Mouse (Mus musculus): ENCODE results near the gene Srek1. TPM values are rescaled to one million over a fixed set of nuclear protein-coding genes. Genes with fewer than 3 reads are reported as not detected.
A peak's percentile ranks its signal among the peaks of the same experiment; 100 is the strongest.

Srek1 gene
- total and polyA plus RNA-seq, 3 experiments: 31.0 to 68.5 TPM; not detected in 1

DNA sequence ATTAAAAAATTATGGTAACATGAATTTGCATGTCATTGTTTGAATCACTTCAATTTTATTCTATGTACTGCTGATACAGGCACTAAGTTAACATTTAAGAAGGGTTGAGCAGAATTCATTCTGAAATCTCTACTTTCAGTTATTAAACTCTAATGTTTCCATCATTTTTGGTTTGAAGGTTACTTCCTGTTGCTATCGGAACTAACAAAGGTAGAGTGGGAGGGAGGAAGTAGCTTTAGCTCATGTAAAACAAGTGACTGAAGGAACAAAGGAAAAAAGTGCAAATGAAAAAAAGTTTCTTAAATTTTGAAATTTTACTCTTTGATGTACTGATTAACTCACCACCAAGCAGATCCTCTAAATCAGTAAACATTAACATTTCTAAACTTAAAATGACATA lies 47.9 kb upstream of the Srek1 start:
- Histone ChIP-seq H3K36me3 (ENCODE audit: control insufficient read depth in 1 of 2, insufficient read depth in 2 of 2, low read length in 2 of 2) (peaks cover 2 to 10% of the 10 kb centered on the region in 2 experiments), H3K27ac (ENCODE audit: control insufficient read depth, low read depth, low read length) (no peak overlapping the region), H3K4me1 (ENCODE audit: control insufficient read depth in 1 of 2, insufficient read depth in 2 of 2, low read length in 2 of 2) (peaks cover 6 to 11% of the 10 kb centered on the region in 2 experiments; a peak in 3 of 4 replicates), H3K9me3 (replicated peaks; ENCODE audit: insufficient read depth, low read length) (no peaks in the 10 kb centered on the region), H3K79me2 (ENCODE audit: control insufficient read depth, insufficient read depth, low read length, poor library complexity) (no peaks in the 10 kb centered on the region), H3K9ac (ENCODE audit: control insufficient read depth, low read depth, low read length, poor library complexity, severe bottlenecking) (no peak overlapping the region), H3K27me3 (ENCODE audit: control insufficient read depth in 1 of 2, insufficient read depth in 2 of 2, low read length in 2 of 2) (no peaks in the 10 kb centered on the region), H3K4me3 (ENCODE audit: control insufficient read depth in 1 of 2, insufficient read depth in 1 of 2, low read depth in 2 of 2, low read length in 2 of 2) (no peak overlapping the region)
- TF ChIP-seq TAL1 (IDR thresholded peaks at IDR 0.05; ENCODE audit: low read length) (no peak), E2F4 (IDR thresholded peaks at IDR 0.05; ENCODE audit: borderline replicate concordance, low read depth, low read length) (no peak), ZC3H11A (IDR thresholded peaks at IDR 0.05; ENCODE audit: low read depth, low read length) (no peak), POLR2AphosphoS5 (IDR thresholded peaks at IDR 0.05; ENCODE audit: borderline replicate concordance, low read depth, low read length) (no peak), USF2 (IDR thresholded peaks at IDR 0.05; ENCODE audit: borderline replicate concordance in 1 of 2, insufficient read depth in 1 of 2, low read depth in 1 of 2, low read length in 2 of 2) (no peak), HCFC1 (IDR thresholded peaks at IDR 0.05; ENCODE audit: low read depth, low read length) (no peak), CTCF (IDR thresholded peaks at IDR 0.05 in 2 of 3, conservative IDR thresholded peaks at IDR 0.05 in 1 of 3; ENCODE audit: control insufficient read depth in 1 of 3, insufficient read depth in 1 of 3, low read depth in 2 of 3, low read length in 3 of 3, poor library complexity in 1 of 3, severe bottlenecking in 1 of 3) (no peak), ZMIZ1 (IDR thresholded peaks at IDR 0.05; ENCODE audit: low read depth, low read length) (no peak), GABPA (IDR thresholded peaks at IDR 0.05; ENCODE audit: low read depth, low read length) (no peak), MAZ (IDR thresholded peaks at IDR 0.05; ENCODE audit: low read depth, low read length) (no peak), JUND (IDR thresholded peaks at IDR 0.05; ENCODE audit: low read depth, low read length) (no peak), RCOR1 (IDR thresholded peaks at IDR 0.05; ENCODE audit: low read depth, low read length) (no peak), NELFE (IDR thresholded peaks at IDR 0.05; ENCODE audit: low read depth, low read length) (no peak), CHD2 (IDR thresholded peaks at IDR 0.05; ENCODE audit: low read length) (no peak), CHD1 (IDR thresholded peaks at IDR 0.05; ENCODE audit: low read depth, low read length) (no peak), POLR2A (IDR thresholded peaks at IDR 0.05; ENCODE audit: control insufficient read depth in 1 of 2, insufficient read depth in 1 of 2, low read depth in 1 of 2, low read length in 2 of 2, poor library complexity in 1 of 2) (no peak), ZKSCAN1 (IDR thresholded peaks at IDR 0.05; ENCODE audit: low read depth, low read length) (no peak), MAX (IDR thresholded peaks at IDR 0.05; ENCODE audit: low read length) (no peak), POLR2AphosphoS2 (IDR thresholded peaks at IDR 0.05; ENCODE audit: low read length) (no peak), SIN3A (IDR thresholded peaks at IDR 0.05; ENCODE audit: low read length) (no peak)
- no peak for DNase-seq (ENCODE audit: low read depth, low spot score)

DNA sequence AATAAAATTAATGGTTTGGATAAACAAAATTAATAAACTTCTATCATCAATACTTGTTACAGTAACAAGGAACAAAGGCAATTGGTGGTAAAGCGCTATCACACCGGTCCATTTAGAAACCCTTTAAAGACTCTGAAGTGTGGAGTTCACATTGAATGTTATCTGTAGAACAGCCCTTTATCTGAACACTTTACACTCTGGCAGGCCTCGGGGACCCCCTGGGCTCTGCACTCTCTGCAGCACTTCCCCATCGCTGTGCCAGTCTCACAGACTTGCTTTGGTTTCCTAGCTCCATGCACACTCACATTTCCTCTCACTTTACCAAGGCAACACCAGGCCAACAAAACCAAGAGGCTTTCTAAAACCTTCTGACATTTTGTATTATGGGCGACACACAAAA lies 45.0 kb upstream of the Srek1 start:
- DNase-seq (ENCODE audit: low read depth, low spot score): peak; percentile 75
- no peak overlapping the region for H3K27ac ChIP-seq (ENCODE audit: control insufficient read depth, low read depth, low read length)
- peaks cover 0 to 8% of the 10 kb centered on the region in 2 experiments; a peak in 3 of 4 replicates for H3K36me3 ChIP-seq (ENCODE audit: control insufficient read depth in 1 of 2, insufficient read depth in 2 of 2, low read length in 2 of 2)
- peaks cover 0 to 2% of the 10 kb centered on the region in 2 experiments; a peak in 1 of 4 replicates for H3K4me1 ChIP-seq (ENCODE audit: control insufficient read depth in 1 of 2, insufficient read depth in 2 of 2, low read length in 2 of 2)
- no peaks in the 10 kb centered on the region for H3K9me3 ChIP-seq (replicated peaks; ENCODE audit: insufficient read depth, low read length)
- no peak overlapping the region for H3K4me3 ChIP-seq (ENCODE audit: control insufficient read depth in 1 of 2, insufficient read depth in 1 of 2, low read depth in 2 of 2, low read length in 2 of 2)
- H3K9ac ChIP-seq (ENCODE audit: control insufficient read depth, low read depth, low read length, poor library complexity, severe bottlenecking): no peak overlapping the region
- no peaks in the 10 kb centered on the region for H3K79me2 ChIP-seq (ENCODE audit: control insufficient read depth, insufficient read depth, low read length, poor library complexity)
- H3K27me3 ChIP-seq (ENCODE audit: control insufficient read depth in 1 of 2, insufficient read depth in 2 of 2, low read length in 2 of 2): no peaks in the 10 kb centered on the region
- no peak for TF ChIP-seq ZKSCAN1 (IDR thresholded peaks at IDR 0.05; ENCODE audit: low read depth, low read length)
- TF ChIP-seq ZC3H11A (IDR thresholded peaks at IDR 0.05; ENCODE audit: low read depth, low read length): no peak
- TF ChIP-seq POLR2AphosphoS2 (IDR thresholded peaks at IDR 0.05; ENCODE audit: low read length): no peak
- TF ChIP-seq MYC (IDR thresholded peaks at IDR 0.05; ENCODE audit: low read depth, low read length): no peak
- no peak for TF ChIP-seq CHD2 (IDR thresholded peaks at IDR 0.05; ENCODE audit: low read length)
- no peak for TF ChIP-seq GABPA (IDR thresholded peaks at IDR 0.05; ENCODE audit: low read depth, low read length)
- TF ChIP-seq BHLHE40 (IDR thresholded peaks at IDR 0.05; ENCODE audit: borderline replicate concordance, low read depth, low read length): no peak
- no peak for TF ChIP-seq NELFE (IDR thresholded peaks at IDR 0.05; ENCODE audit: low read depth, low read length)
- no peak for TF ChIP-seq RAD21 (IDR thresholded peaks at IDR 0.05; ENCODE audit: low read depth, low read length)
- TF ChIP-seq NRF1 (IDR thresholded peaks at IDR 0.05; ENCODE audit: insufficient read depth, low read depth, low read length, poor library complexity, severe bottlenecking): no peak
- peak; percentile 76 for TF ChIP-seq TBP (IDR thresholded peaks at IDR 0.05; ENCODE audit: low read depth, low read length)
- TF ChIP-seq KAT2A (conservative IDR thresholded peaks at IDR 0.05; ENCODE audit: low read depth, low read length): no peak
- no peak for TF ChIP-seq CHD1 (IDR thresholded peaks at IDR 0.05; ENCODE audit: low read depth, low read length)
- no peak for TF ChIP-seq ZNF384 (IDR thresholded peaks at IDR 0.05; ENCODE audit: low read depth, low read length)
- TF ChIP-seq TAL1 (IDR thresholded peaks at IDR 0.05; ENCODE audit: low read length): no peak
- peak; percentile 60 for TF ChIP-seq TCF12 (IDR thresholded peaks at IDR 0.05; ENCODE audit: low read depth, low read length)
- no peak for TF ChIP-seq USF1 (IDR thresholded peaks at IDR 0.05; ENCODE audit: low read depth, low read length)
- 0 out of 2 replicates have a peak, but pooled peaks have one; percentile 43 for TF ChIP-seq ETS1 (IDR thresholded peaks at IDR 0.05; ENCODE audit: low read depth, low read length)
- no peak for TF ChIP-seq MXI1 (IDR thresholded peaks at IDR 0.05; ENCODE audit: low read depth, low read length)
- TF ChIP-seq SIN3A (IDR thresholded peaks at IDR 0.05; ENCODE audit: low read length): no peak
- TF ChIP-seq MAX (IDR thresholded peaks at IDR 0.05; ENCODE audit: low read length): no peak

Data from MEL (cell line).